Mouse (Mus musculus) lung, adult 2 months (tissue): Measurements from ENCODE around the gene Gm20388.

Experiments used
- CTCF ChIP-seq: fragments of 200-500 bp; IDR thresholded peaks from 2 replicates; pipeline ENCODE4 v1.5.1; 2011; ENCODE audit warnings: mild to moderate bottlenecking, low read length, control low read depth; ENCODE audit not compliant: insufficient read depth
- POLR2A ChIP-seq: fragments of 200-500 bp; IDR thresholded peaks from 2 replicates; pipeline ENCODE4 v1.6.1; 2011; ENCODE audit warnings: low read depth, mild to moderate bottlenecking, control low read depth, low read length, borderline replicate concordance; ENCODE audit errors: extremely low read depth

- no peak for TF ChIP-seq CTCF
- no peak for TF ChIP-seq POLR2A
Measured at GRCm38 (mm10) chr8:120304097-120304496, 393.5 kb downstream of the Gm20388 start.
